Mouse (Mus musculus): ENCODE data around the gene Tcirg1. TPM values are rescaled to one million over a fixed set of nuclear protein-coding genes. Genes with fewer than 3 reads are reported as not detected.

Gene Tcirg1
- polyA plus RNA-seq, 1 experiment: 32.3 TPM

GRCm38 (mm10) chr19:3848207-3848808 lies 58.6 kb downstream of the Tcirg1 start:
- WGBS: 96% methylated on average over 7 of the region's 7 CpGs

GRCm38 (mm10) chr19:3847711-3848110 lies 59.2 kb downstream of the Tcirg1 start:
- H3K27ac ChIP-seq (ENCODE audit: insufficient read depth, low read length): 0 out of 2 replicates have a peak overlapping the region, but pooled peaks have one; percentile 5
- TF ChIP-seq CTCF (IDR thresholded peaks at IDR 0.05; ENCODE audit: borderline replicate concordance, insufficient read depth, low read depth, low read length): no peak
- TF ChIP-seq POLR2A (IDR thresholded peaks at IDR 0.05; ENCODE audit: borderline replicate concordance, insufficient read depth, low read length): no peak
- H3K4me3 ChIP-seq (replicated peaks; ENCODE audit: insufficient read depth, low read depth, low read length): no peak overlapping the region
- H3K27me3 ChIP-seq (ENCODE audit: control insufficient read depth, insufficient read depth, low read length): no peaks in the 10 kb centered on the region
- 84% methylated on average over 5 of the region's 5 CpGs for WGBS
- no peak for DNase-seq
- peaks cover 40% of the 10 kb centered on the region for H3K4me1 ChIP-seq (ENCODE audit: control insufficient read depth, insufficient read depth, low read length)

More at GRCm38 (mm10) chr19:3848207-3848808, 58.6 kb downstream of the Tcirg1 start:
- TF ChIP-seq CTCF (IDR thresholded peaks at IDR 0.05; ENCODE audit: borderline replicate concordance, insufficient read depth, low read depth, low read length): no peak
- no peak for TF ChIP-seq POLR2A (IDR thresholded peaks at IDR 0.05; ENCODE audit: borderline replicate concordance, insufficient read depth, low read length)
- H3K4me1 ChIP-seq (ENCODE audit: control insufficient read depth, insufficient read depth, low read length): peaks cover 38% of the 10 kb centered on the region
- H3K27me3 ChIP-seq (ENCODE audit: control insufficient read depth, insufficient read depth, low read length): no peaks in the 10 kb centered on the region
- H3K27ac ChIP-seq (ENCODE audit: insufficient read depth, low read length): no peak overlapping the region
- no peak for DNase-seq
- no peak overlapping the region for H3K4me3 ChIP-seq (replicated peaks; ENCODE audit: insufficient read depth, low read depth, low read length)

- H3K27ac ChIP-seq (ENCODE audit: insufficient read depth, low read length): peak overlapping the region; percentile 86
- DNase-seq: peak in 1 of 2 experiments; percentile 36
- H3K27me3 ChIP-seq (ENCODE audit: control insufficient read depth, insufficient read depth, low read length): no peaks in the 10 kb centered on the region
- no peak overlapping the region for H3K4me3 ChIP-seq (replicated peaks; ENCODE audit: insufficient read depth, low read depth, low read length)
- no peak for TF ChIP-seq CTCF (IDR thresholded peaks at IDR 0.05; ENCODE audit: borderline replicate concordance, insufficient read depth, low read depth, low read length)
- no peak for TF ChIP-seq POLR2A (IDR thresholded peaks at IDR 0.05; ENCODE audit: borderline replicate concordance, insufficient read depth, low read length)
- 47% methylated on average over 10 of the region's 10 CpGs for WGBS
- peaks cover 46% of the 10 kb centered on the region for H3K4me1 ChIP-seq (ENCODE audit: control insufficient read depth, insufficient read depth, low read length)
These were observed 60.0 kb downstream of the Tcirg1 start for GRCm38 (mm10) chr19:3846676-3847604.

Other genes starting within 250 kb of the Tcirg1 start
- gene Lrp5, start 220.6 kb downstream of the Tcirg1 start, polyA plus RNA-seq (2012; rRNA removed): 3.8 and 3.9 TPM in 2 replicates
- 37.2 and 38.2 TPM in 2 replicates for gene 1810055G02Rik, start 198.8 kb downstream of the Tcirg1 start, polyA plus RNA-seq (2012; rRNA removed)
- 36.9 and 38.3 TPM in 2 replicates for gene Kmt5b, start 139.7 kb downstream of the Tcirg1 start, polyA plus RNA-seq (2012; rRNA removed)
- gene Chka, start 55.4 kb downstream of the Tcirg1 start, polyA plus RNA-seq (2012; rRNA removed): 118 and 132 TPM in 2 replicates
- gene Ndufs8, start 5.6 kb upstream of the Tcirg1 start, polyA plus RNA-seq (2012; rRNA removed): 363 and 369 TPM in 2 replicates
- 7.0 and 8.0 TPM in 2 replicates for gene Aldh3b1, start 22.7 kb upstream of the Tcirg1 start, polyA plus RNA-seq (2012; rRNA removed)
- gene Unc93b1, start 28.1 kb upstream of the Tcirg1 start, polyA plus RNA-seq (2012; rRNA removed): 14.3 and 14.5 TPM in 2 replicates
- gene Aldh3b3, start 51.5 kb upstream of the Tcirg1 start, polyA plus RNA-seq (2012; rRNA removed): 0.11 and 0.21 TPM in 2 replicates
- 0.32 and 0.36 TPM in 2 replicates for gene Aldh3b2, start 65.2 kb upstream of the Tcirg1 start, polyA plus RNA-seq (2012; rRNA removed)
- 9.7 and 10.8 TPM in 2 replicates for gene Acy3, start 79.4 kb upstream of the Tcirg1 start, polyA plus RNA-seq (2012; rRNA removed)
- gene Tbx10, start 85.6 kb upstream of the Tcirg1 start, polyA plus RNA-seq (2012; rRNA removed): 0.08 and 0.33 TPM in 2 replicates
- 8.4 and 9.4 TPM in 2 replicates for gene Nudt8, start 93.4 kb upstream of the Tcirg1 start, polyA plus RNA-seq (2012; rRNA removed)
- gene Gm49405, start 93.5 kb upstream of the Tcirg1 start, polyA plus RNA-seq (2012; rRNA removed): 4.8 and 5.5 TPM in 2 replicates
- gene Doc2g, start 96.2 kb upstream of the Tcirg1 start, polyA plus RNA-seq (2012; rRNA removed): 15.8 and 19.9 TPM in 2 replicates
- gene Ndufv1, start 105.7 kb upstream of the Tcirg1 start, polyA plus RNA-seq (2012; rRNA removed): 331 and 332 TPM in 2 replicates
- 517 and 561 TPM in 2 replicates for gene Gstp1, start 130.9 kb upstream of the Tcirg1 start, polyA plus RNA-seq (2012; rRNA removed)
- 8.0 and 10.0 TPM in 2 replicates for gene Gstp2, start 138.9 kb upstream of the Tcirg1 start, polyA plus RNA-seq (2012; rRNA removed)
- not detected in 2 replicates for gene Gstp3, start 152.4 kb upstream of the Tcirg1 start, polyA plus RNA-seq (2012; rRNA removed)
- gene Cabp2, start 174.4 kb upstream of the Tcirg1 start, polyA plus RNA-seq (2012; rRNA removed): 5.5 and 8.0 TPM in 2 replicates
- 88.7 and 97.0 TPM in 2 replicates for gene Cdk2ap2, start 190.0 kb upstream of the Tcirg1 start, polyA plus RNA-seq (2012; rRNA removed)
- 568 and 602 TPM in 2 replicates for gene Pitpnm1, start 192.9 kb upstream of the Tcirg1 start, polyA plus RNA-seq (2012; rRNA removed)
- gene Aip, start 218.7 kb upstream of the Tcirg1 start, polyA plus RNA-seq (2012; rRNA removed): 207 and 209 TPM in 2 replicates
- 0.11 and 0.13 TPM in 2 replicates for gene Gpr152, start 232.7 kb upstream of the Tcirg1 start, polyA plus RNA-seq (2012; rRNA removed)
- gene Cabp4, start 236.9 kb upstream of the Tcirg1 start, polyA plus RNA-seq (2012; rRNA removed): 0.06 and 0.16 TPM in 2 replicates
- 240 and 294 TPM in 2 replicates for gene Coro1b, start 241.5 kb upstream of the Tcirg1 start, polyA plus RNA-seq (2012; rRNA removed)
- 0.98 and 1.2 TPM in 2 replicates for gene Ptprcap, start 246.5 kb upstream of the Tcirg1 start, polyA plus RNA-seq (2012; rRNA removed)